Mouse (Mus musculus): ENCODE results near the gene Phf21a. TPM values are rescaled to one million over a fixed set of nuclear protein-coding genes. Genes with fewer than 3 reads are reported as not detected.

Gene Phf21a
- polyA plus RNA-seq, 2 experiments, result 1.8 to 4.7 TPM

- H3K27me3 ChIP-seq (ENCODE audit: control insufficient read depth, insufficient read depth, low read length), result no peaks in the 10 kb centered on the region
- TF ChIP-seq EP300 (IDR thresholded peaks at IDR 0.05; ENCODE audit: low read depth) (no peak), CTCF (IDR thresholded peaks at IDR 0.05; ENCODE audit: low read depth) (no peak)
- no peaks in the 10 kb centered on the region for H3K4me1 ChIP-seq (replicated peaks; ENCODE audit: control insufficient read depth in 2 of 2, insufficient read depth in 2 of 2, low read length in 1 of 2)
- 50% methylated on average over 6 of the region's 6 CpGs for WGBS (ENCODE audit: insufficient replicate concordance)
- ATAC-seq (ENCODE audit: insufficient read depth) (no peak), DNase-seq (ENCODE audit: low read depth in 3 of 3, low spot score in 3 of 3) (no peak)
- H3K27ac ChIP-seq, result no peak overlapping the region
- no peaks in the 10 kb centered on the region for H3K36me3 ChIP-seq (replicated peaks; ENCODE audit: control insufficient read depth, insufficient read depth, low read depth)
- no peak overlapping the region for H3K4me3 ChIP-seq (ENCODE audit: insufficient read depth in 1 of 2, low read depth in 2 of 2, low read length in 2 of 2)
- no peaks in the 10 kb centered on the region for H3K9me3 ChIP-seq (ENCODE audit: control insufficient read depth, low read length)
- no peak overlapping the region for H3K9ac ChIP-seq (replicated peaks)
- H3K4me2 ChIP-seq (ENCODE audit: low read depth), result no peak overlapping the region
Observed at GRCm38 (mm10) chr2:92354224-92354623, 261.3 kb downstream of the Phf21a start.

DNA sequence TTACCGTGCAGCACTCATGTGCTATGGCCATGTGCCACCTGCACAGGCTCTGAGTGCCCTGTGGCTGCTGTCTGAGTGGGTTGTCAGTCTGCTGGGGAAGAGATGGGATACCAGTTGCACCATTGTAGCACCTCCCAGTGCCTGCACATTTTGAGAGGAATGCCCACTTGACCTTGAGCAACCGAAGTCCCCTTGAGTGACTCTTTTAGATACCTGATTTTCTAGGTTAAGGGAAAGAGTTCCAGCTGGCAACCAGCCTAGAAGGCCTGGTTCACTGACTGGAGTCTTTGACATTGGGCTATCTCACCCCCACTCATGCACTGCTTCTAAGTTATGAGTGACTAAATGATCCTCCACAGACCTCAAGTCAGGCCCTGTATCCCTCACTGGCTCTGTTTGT lies 266.4 kb downstream of the Phf21a start:
- H3K36me3 ChIP-seq (replicated peaks; ENCODE audit: control insufficient read depth, insufficient read depth, low read depth), result no peaks in the 10 kb centered on the region
- no peaks in the 10 kb centered on the region for H3K27me3 ChIP-seq (ENCODE audit: control insufficient read depth, insufficient read depth, low read length)
- 80% methylated on average over 2 of the region's 2 CpGs for WGBS (ENCODE audit: insufficient replicate concordance)
- H3K9me3 ChIP-seq (ENCODE audit: control insufficient read depth, low read length), result no peaks in the 10 kb centered on the region
- H3K4me3 ChIP-seq (ENCODE audit: insufficient read depth in 1 of 2, low read depth in 2 of 2, low read length in 2 of 2), result no peak overlapping the region
- 0 out of 4 replicates have a peak, but pooled peaks cover 0 to 2% of the 10 kb centered on the region in 2 experiments for H3K4me1 ChIP-seq (replicated peaks; ENCODE audit: control insufficient read depth in 2 of 2, insufficient read depth in 2 of 2, low read length in 1 of 2)
- no peak overlapping the region for H3K27ac ChIP-seq
- no peak for DNase-seq (ENCODE audit: low read depth in 3 of 3, low spot score in 3 of 3)
- ATAC-seq (ENCODE audit: insufficient read depth), result no peak
- H3K9ac ChIP-seq (replicated peaks), result no peak overlapping the region
- TF ChIP-seq EP300 (IDR thresholded peaks at IDR 0.05; ENCODE audit: low read depth), result no peak
- no peak for TF ChIP-seq CTCF (IDR thresholded peaks at IDR 0.05; ENCODE audit: low read depth)
- no peak overlapping the region for H3K4me2 ChIP-seq (ENCODE audit: low read depth)

- 72% methylated on average over 25 of the region's 25 CpGs for WGBS (ENCODE audit: insufficient replicate concordance)
- H3K4me3 ChIP-seq (ENCODE audit: insufficient read depth in 1 of 2, low read depth in 2 of 2, low read length in 2 of 2), result no peak overlapping the region
- H3K9me3 ChIP-seq (ENCODE audit: control insufficient read depth, low read length), result no peaks in the 10 kb centered on the region
- DNase-seq (ENCODE audit: low read depth in 3 of 3, low spot score in 3 of 3) (no peak), ATAC-seq (ENCODE audit: insufficient read depth) (no peak)
- no peak for TF ChIP-seq EP300 (IDR thresholded peaks at IDR 0.05; ENCODE audit: low read depth)
- no peak for TF ChIP-seq CTCF (IDR thresholded peaks at IDR 0.05; ENCODE audit: low read depth)
- H3K27me3 ChIP-seq (ENCODE audit: control insufficient read depth, insufficient read depth, low read length), result no peaks in the 10 kb centered on the region
- 0 out of 4 replicates have a peak, but pooled peaks cover 0 to 2% of the 10 kb centered on the region in 2 experiments for H3K4me1 ChIP-seq (replicated peaks; ENCODE audit: control insufficient read depth in 2 of 2, insufficient read depth in 2 of 2, low read length in 1 of 2)
- no peak overlapping the region for H3K9ac ChIP-seq (replicated peaks)
- no peak overlapping the region for H3K4me2 ChIP-seq (ENCODE audit: low read depth)
- H3K36me3 ChIP-seq (replicated peaks; ENCODE audit: control insufficient read depth, insufficient read depth, low read depth), result no peaks in the 10 kb centered on the region
- no peak overlapping the region for H3K27ac ChIP-seq
Observed at GRCm38 (mm10) chr2:92360186-92360823, 267.4 kb downstream of the Phf21a start.

- Histone ChIP-seq H3K4me1 (replicated peaks; ENCODE audit: control insufficient read depth in 2 of 2, insufficient read depth in 2 of 2, low read length in 1 of 2) (0 out of 4 replicates have a peak, but pooled peaks cover 0 to 2% of the 10 kb centered on the region in 2 experiments), H3K4me2 (ENCODE audit: low read depth) (no peak overlapping the region), H3K36me3 (replicated peaks; ENCODE audit: control insufficient read depth, insufficient read depth, low read depth) (no peaks in the 10 kb centered on the region), H3K4me3 (ENCODE audit: insufficient read depth in 1 of 2, low read depth in 2 of 2, low read length in 2 of 2) (no peak overlapping the region), H3K9ac (replicated peaks) (no peak overlapping the region), H3K27me3 (ENCODE audit: control insufficient read depth, insufficient read depth, low read length) (no peaks in the 10 kb centered on the region), H3K9me3 (ENCODE audit: control insufficient read depth, low read length) (no peaks in the 10 kb centered on the region), H3K27ac (no peak overlapping the region)
- DNase-seq (ENCODE audit: low read depth in 3 of 3, low spot score in 3 of 3), result no peak
- peak; percentile 48; the same call in 1 of the 2 replicates for ATAC-seq (ENCODE audit: insufficient read depth)
- TF ChIP-seq CTCF (IDR thresholded peaks at IDR 0.05; ENCODE audit: low read depth), result no peak
- no peak for TF ChIP-seq EP300 (IDR thresholded peaks at IDR 0.05; ENCODE audit: low read depth)
- WGBS (ENCODE audit: insufficient replicate concordance), result 21% methylated on average over 12 of the region's 12 CpGs
Observed at GRCm38 (mm10) chr2:92360893-92361292, 268.0 kb downstream of the Phf21a start.

GRCm38 (mm10) chr2:92361795-92362194 lies 268.9 kb downstream of the Phf21a start:
- Histone ChIP-seq H3K4me3 (ENCODE audit: insufficient read depth in 1 of 2, low read depth in 2 of 2, low read length in 2 of 2) (no peak overlapping the region), H3K36me3 (replicated peaks; ENCODE audit: control insufficient read depth, insufficient read depth, low read depth) (no peaks in the 10 kb centered on the region), H3K4me2 (ENCODE audit: low read depth) (no peak overlapping the region), H3K27ac (no peak overlapping the region), H3K4me1 (replicated peaks; ENCODE audit: control insufficient read depth in 2 of 2, insufficient read depth in 2 of 2, low read length in 1 of 2) (0 out of 4 replicates have a peak, but pooled peaks cover 0 to 2% of the 10 kb centered on the region in 2 experiments), H3K9ac (replicated peaks) (no peak overlapping the region), H3K9me3 (ENCODE audit: control insufficient read depth, low read length) (no peaks in the 10 kb centered on the region), H3K27me3 (ENCODE audit: control insufficient read depth, insufficient read depth, low read length) (no peaks in the 10 kb centered on the region)
- ATAC-seq (ENCODE audit: insufficient read depth) (no peak), DNase-seq (ENCODE audit: low read depth in 3 of 3, low spot score in 3 of 3) (no peak)
- TF ChIP-seq EP300 (IDR thresholded peaks at IDR 0.05; ENCODE audit: low read depth) (no peak), CTCF (IDR thresholded peaks at IDR 0.05; ENCODE audit: low read depth) (no peak)
- WGBS (ENCODE audit: insufficient replicate concordance), result 71% methylated on average over 8 of the region's 8 CpGs
